Mouse (Mus musculus) naive thymus-derived CD4-positive, alpha-beta T cell, adult 2 months (primary cell): ENCODE data around the gene Epha6.
A peak's percentile ranks its signal among the peaks of the same experiment; 100 is the strongest.
"Not testable (repeated sequence)": the region's sequence is repeated elsewhere in the genome, so short reads cannot be mapped to it uniquely, and the experiment has no call there.

Experiments
- DNase-seq: peaks from one replicate; pipeline ENCODE4 v3.0.0-alpha.2; 2011; ENCODE audit warnings: low read depth

Epha6 gene

GRCm38 (mm10) chr16:59923696-59924095, 681.6 kb downstream of the Epha6 start:
- no peak for DNase-seq

GRCm38 (mm10) chr16:59880073-59880472, 725.3 kb downstream of the Epha6 start:
- no peak for DNase-seq

GRCm38 (mm10) chr16:59871792-59872191, 733.5 kb downstream of the Epha6 start:
- no peak for DNase-seq

GRCm38 (mm10) chr16:59854160-59854717, 751.1 kb downstream of the Epha6 start:
- no peak for DNase-seq

- DNase-seq, result no peak
Measured at GRCm38 (mm10) chr16:59852689-59853088, 752.6 kb downstream of the Epha6 start.

- no peak for DNase-seq
Measured at GRCm38 (mm10) chr16:59846574-59846973, 758.8 kb downstream of the Epha6 start.

GRCm38 (mm10) chr16:59836778-59837177, 768.6 kb downstream of the Epha6 start:
- DNase-seq, result no peak

- no peak for DNase-seq
Measured at GRCm38 (mm10) chr16:59836304-59836703, 769.0 kb downstream of the Epha6 start.

GRCm38 (mm10) chr16:59832468-59832867, 772.9 kb downstream of the Epha6 start:
- DNase-seq, result no peak

GRCm38 (mm10) chr16:59829655-59830054, 775.7 kb downstream of the Epha6 start:
- DNase-seq, result no peak

GRCm38 (mm10) chr16:59799790-59800189, 805.5 kb downstream of the Epha6 start:
- not testable (repeated sequence) for DNase-seq

- no peak for DNase-seq
Measured at GRCm38 (mm10) chr16:59772297-59772696, 833.0 kb downstream of the Epha6 start.

- DNase-seq, result no peak
Measured at GRCm38 (mm10) chr16:59770421-59770820, 834.9 kb downstream of the Epha6 start.

- DNase-seq, result no peak
Measured at GRCm38 (mm10) chr16:59769936-59770335, 835.4 kb downstream of the Epha6 start.

GRCm38 (mm10) chr16:59760875-59761274, 844.5 kb downstream of the Epha6 start:
- DNase-seq, result no peak

- no peak for DNase-seq
Measured at GRCm38 (mm10) chr16:59750905-59751304, 854.4 kb downstream of the Epha6 start.

- DNase-seq, result no peak
Measured at GRCm38 (mm10) chr16:59743669-59744068, 861.7 kb downstream of the Epha6 start.

GRCm38 (mm10) chr16:59715524-59715923, 889.8 kb downstream of the Epha6 start:
- no peak for DNase-seq

- no peak for DNase-seq
Measured at GRCm38 (mm10) chr16:59693230-59693629, 912.1 kb downstream of the Epha6 start.

GRCm38 (mm10) chr16:59689120-59689519, 916.2 kb downstream of the Epha6 start:
- no peak for DNase-seq

- DNase-seq, result no peak
Measured at GRCm38 (mm10) chr16:59685135-59685534, 920.2 kb downstream of the Epha6 start.

- peak; percentile 54 for DNase-seq
Measured at GRCm38 (mm10) chr16:59683434-59683833, 921.9 kb downstream of the Epha6 start.

GRCm38 (mm10) chr16:59682216-59682891, 923.0 kb downstream of the Epha6 start:
- DNase-seq, result no peak

GRCm38 (mm10) chr16:59666938-59667337, 938.4 kb downstream of the Epha6 start:
- DNase-seq, result no peak
